Mouse (Mus musculus): ENCODE measurements around the gene Pcnx3. TPM values are rescaled to one million over a fixed set of nuclear protein-coding genes. Genes with fewer than 3 reads are reported as not detected.

Gene Pcnx3
- polyA plus RNA-seq, 1 experiment from 2014 or later: 23.0 TPM

DNA sequence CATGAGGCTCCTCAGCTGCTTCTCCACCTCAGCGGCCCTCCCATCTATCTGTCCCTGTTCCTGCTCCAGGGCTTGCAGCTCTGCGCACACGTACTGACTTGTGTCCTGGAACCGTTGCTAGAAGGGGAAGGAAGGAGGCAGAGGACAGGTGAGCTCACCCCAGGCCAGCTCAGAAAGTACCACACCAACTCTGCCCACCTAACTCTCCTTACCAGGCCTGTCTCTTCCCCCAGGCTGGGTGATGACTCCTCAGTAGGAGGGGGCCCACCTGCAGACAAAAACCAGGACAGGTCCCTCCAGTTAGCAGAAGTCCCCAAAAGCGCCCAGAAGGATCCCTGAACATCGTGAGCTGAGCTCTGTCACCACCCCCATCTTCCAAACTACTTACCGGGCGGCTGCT lies 21.9 kb upstream of the Pcnx3 start:
- Histone ChIP-seq H3K27me3 (no peaks in the 10 kb centered on the region), H3K9me3 (no peaks in the 10 kb centered on the region), H3K4me3 (no peak overlapping the region), H3K36me3 (peaks cover 85% of the 10 kb centered on the region), H3K4me2 (no peak overlapping the region), H3K9ac (no peak overlapping the region), H3K4me1 (replicated peaks) (peaks cover 11% of the 10 kb centered on the region), H3K27ac (replicated peaks) (no peak overlapping the region)
- WGBS: 78% methylated on average over 8 of the region's 8 CpGs
- no peak for ATAC-seq (ENCODE audit: low read depth)

DNA sequence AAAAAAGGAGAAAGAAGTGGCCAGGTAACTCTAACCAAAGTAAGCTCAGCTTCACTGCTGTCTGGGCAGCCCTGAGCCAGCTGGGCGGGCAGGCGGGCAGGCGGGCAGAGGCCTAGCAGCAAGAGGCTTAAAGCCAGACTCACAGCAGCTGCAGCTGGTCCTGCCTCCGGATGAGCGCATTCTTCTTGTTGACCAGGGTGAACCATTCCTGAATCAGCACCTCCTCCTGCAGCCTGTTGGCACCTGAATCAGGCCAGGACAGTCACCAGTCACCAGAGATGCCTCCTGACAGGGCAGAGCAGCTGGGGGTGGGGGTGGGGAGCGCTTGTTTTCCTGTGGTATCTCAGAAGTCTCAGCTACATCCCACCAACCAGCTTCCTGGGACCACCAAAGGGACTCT lies 21.4 kb upstream of the Pcnx3 start:
- no peak for ATAC-seq (ENCODE audit: low read depth)
- peaks cover 80% of the 10 kb centered on the region for H3K36me3 ChIP-seq

DNA sequence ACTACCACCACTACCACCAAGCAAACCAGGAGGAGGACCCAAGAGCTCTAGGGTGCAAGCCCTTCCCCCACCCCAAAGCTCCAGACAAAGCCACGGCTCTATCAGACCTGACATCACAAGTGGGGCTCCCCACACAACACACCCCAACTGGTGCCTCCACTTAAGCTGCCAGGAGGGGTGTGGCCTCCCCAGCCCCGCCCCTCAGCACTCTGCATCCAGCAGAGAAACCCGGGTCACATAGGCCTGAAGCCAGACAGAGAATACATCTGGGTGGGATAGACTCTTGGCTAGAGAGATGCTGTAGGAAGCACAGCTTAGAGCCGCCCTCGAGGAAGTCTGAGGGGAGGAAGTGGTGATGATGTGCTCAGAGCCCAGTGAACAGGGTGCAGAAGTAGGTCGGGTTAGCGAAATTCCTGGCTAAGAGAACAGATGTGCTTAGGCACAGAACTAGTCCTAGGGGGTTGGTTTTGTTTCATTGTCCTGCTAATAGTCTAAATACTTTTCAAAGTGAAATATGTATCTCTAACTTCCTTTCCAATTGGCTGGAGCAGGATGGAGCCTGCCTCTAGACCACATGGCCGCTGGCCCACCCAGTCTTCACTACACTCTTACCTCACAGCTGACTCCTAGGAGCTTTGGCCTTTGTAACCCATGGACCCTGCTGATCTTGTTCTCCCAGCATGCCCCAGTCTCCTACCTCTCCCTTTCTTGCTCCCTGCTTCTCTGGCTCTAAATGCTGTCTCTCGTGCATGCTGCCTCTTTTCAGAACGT lies 16.3 kb upstream of the Pcnx3 start:
- peaks cover 73% of the 10 kb centered on the region for H3K36me3 ChIP-seq
- H3K27me3 ChIP-seq: no peaks in the 10 kb centered on the region
- H3K4me2 ChIP-seq: no peak overlapping the region
- H3K9me3 ChIP-seq: no peaks in the 10 kb centered on the region
- 49% methylated on average over 10 of the region's 10 CpGs for WGBS
- H3K9ac ChIP-seq: no peak overlapping the region
- H3K4me3 ChIP-seq: no peak overlapping the region
- no peak overlapping the region; the same call in 1 of the 2 replicates for H3K27ac ChIP-seq (replicated peaks)
- H3K4me1 ChIP-seq (replicated peaks): peaks cover 9% of the 10 kb centered on the region
- no peak for ATAC-seq (ENCODE audit: low read depth)

More for the DNA sequence above, 21.4 kb upstream of the Pcnx3 start:
- peaks cover 14% of the 10 kb centered on the region for H3K4me1 ChIP-seq (replicated peaks)
- WGBS: 91% methylated on average over 6 of the region's 6 CpGs
- H3K4me3 ChIP-seq: no peak overlapping the region
- H3K4me2 ChIP-seq: no peak overlapping the region
- no peak overlapping the region for H3K9ac ChIP-seq
- H3K27me3 ChIP-seq: no peaks in the 10 kb centered on the region
- no peaks in the 10 kb centered on the region for H3K9me3 ChIP-seq
- H3K27ac ChIP-seq (replicated peaks): no peak overlapping the region

DNA sequence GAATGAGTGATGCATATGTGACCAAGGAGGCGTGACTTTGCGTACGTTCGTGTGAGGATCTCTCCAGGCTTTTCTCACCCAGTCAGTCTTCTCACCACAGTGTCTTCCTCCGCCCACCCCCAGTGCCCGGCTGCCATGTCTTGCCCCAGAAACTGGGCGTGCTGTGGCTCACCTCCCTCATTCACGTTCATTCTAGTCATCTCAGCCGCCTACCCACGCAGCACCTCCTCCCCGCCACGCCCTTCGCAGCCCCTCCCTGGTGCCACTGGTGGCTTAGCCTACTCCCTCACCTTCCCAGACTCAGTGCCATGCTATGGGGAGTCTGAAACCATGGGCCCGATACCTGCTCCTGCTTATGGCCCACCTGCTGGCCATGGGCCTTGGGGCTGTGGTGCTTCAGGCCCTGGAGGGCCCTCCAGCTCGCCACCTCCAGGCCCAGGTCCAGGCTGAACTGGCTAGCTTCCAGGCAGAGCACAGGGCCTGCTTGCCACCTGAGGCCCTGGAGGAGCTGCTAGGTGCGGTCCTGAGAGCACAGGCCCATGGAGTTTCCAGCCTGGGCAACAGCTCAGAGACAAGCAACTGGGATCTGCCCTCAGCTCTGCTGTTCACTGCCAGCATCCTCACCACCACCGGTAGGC lies 15.6 kb upstream of the Pcnx3 start, which contains the start of gene Kcnk7:
Gene Kcnk7 (plus strand): TSS at position 205 of the 638 bp plus-strand sequence.
- Histone ChIP-seq H3K27me3 (no peaks in the 10 kb centered on the region), H3K4me3 (no peak within 1 kb of the TSS), H3K9me3 (no peaks in the 10 kb centered on the region), H3K27ac (replicated peaks) (peak within 1 kb of the TSS; percentile 9; the same call in 1 of the 2 replicates), H3K4me1 (replicated peaks) (peaks cover 9% of the 10 kb centered on the region), H3K36me3 (peaks cover 74% of the 10 kb centered on the region), H3K9ac (no peak within 1 kb of the TSS), H3K4me2 (no peak within 1 kb of the TSS)
- WGBS: 78% methylated on average over 17 of the region's 17 CpGs
- no peak for ATAC-seq (ENCODE audit: low read depth)

DNA sequence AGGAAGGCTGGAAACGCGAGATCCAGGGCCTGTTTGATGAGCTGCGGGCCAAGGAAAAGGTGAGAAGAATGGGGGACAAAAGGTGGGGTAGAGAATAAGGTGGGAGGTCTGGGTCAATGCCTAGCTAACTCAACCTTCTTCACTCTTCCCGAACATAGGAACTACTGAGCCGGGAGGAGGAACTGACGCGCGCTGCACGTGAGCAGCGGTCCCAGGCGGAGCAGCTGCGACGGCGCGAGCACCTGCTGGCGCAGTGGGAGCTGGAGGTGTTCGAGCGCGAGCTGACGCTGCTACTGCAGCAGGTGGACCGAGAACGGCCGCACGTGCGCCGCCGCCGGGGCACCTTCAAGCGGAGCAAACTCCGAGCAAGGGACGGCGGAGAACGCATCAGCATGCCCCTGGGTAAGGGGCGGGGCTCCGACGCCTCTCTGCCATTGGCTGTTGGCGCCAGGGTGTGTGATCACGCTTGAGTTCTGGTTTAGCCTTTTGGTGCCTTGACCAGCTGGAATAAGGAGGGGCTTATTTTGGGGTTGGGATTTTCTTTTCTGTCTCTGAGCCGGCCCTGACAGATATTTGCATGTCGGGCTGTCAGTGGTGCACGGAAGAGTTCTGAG lies 7.2 kb upstream of the Pcnx3 start:
- no peaks in the 10 kb centered on the region for H3K9me3 ChIP-seq
- peak overlapping the region; percentile 55 for H3K4me2 ChIP-seq
- no peak overlapping the region for H3K27ac ChIP-seq (replicated peaks)
- H3K4me1 ChIP-seq (replicated peaks): peaks cover 42% of the 10 kb centered on the region
- peaks cover 9% of the 10 kb centered on the region; the same call in 1 of the 2 replicates for H3K27me3 ChIP-seq
- peak overlapping the region; percentile 47; the same call in 1 of the 2 replicates for H3K9ac ChIP-seq
- H3K4me3 ChIP-seq: peak overlapping the region; percentile 31
- 7% methylated on average over 41 of the region's 41 CpGs for WGBS
- ATAC-seq (ENCODE audit: low read depth): no peak
- peaks cover 93% of the 10 kb centered on the region for H3K36me3 ChIP-seq

DNA sequence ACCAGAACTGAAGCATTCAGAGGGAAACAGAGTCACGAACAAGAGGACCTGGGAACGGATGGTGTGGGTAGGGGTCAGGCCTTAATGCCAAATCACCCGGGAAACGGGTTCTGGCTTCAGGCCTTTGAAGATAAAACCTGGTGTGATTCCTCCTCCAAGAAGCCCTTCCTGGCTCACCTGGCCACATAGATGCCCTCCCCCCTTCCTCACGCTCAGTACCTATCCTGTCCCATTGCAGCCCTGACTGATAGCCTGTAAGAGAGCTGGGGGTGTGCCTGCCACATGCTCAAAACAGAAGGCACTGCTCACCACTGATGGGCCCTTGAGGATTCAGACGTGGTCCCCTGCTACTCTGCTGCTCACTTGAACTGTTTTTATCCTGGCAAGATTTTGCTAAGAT lies 5.1 kb upstream of the Pcnx3 start:
- peaks cover 78% of the 10 kb centered on the region for H3K36me3 ChIP-seq

DNA sequence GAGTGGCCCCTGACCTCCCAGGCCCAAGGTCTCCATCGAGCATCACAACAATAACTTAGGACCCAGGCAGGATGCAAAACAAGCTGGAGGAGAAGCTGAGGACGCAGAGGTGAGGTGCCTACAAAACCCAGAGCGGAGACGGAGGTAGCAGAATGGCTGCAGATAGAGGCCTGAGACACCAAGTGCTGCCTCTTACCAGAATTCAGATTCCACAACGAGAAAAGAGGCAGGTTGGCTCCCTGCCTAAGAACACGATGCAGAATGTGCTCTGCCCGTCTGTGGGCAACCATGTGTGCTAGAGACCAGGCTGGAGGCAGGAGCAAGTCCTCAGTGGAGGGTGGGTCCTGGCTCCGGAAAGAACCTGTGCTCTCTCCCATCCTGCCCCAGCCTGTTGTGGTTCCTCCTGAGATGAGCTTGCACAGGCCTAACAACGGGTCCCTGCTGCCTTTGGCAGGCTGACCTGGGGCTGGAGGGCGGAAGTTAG lies 4.2 kb upstream of the Pcnx3 start:
- peak overlapping the region; percentile 93 for H3K4me2 ChIP-seq
- WGBS: 74% methylated on average over 10 of the region's 10 CpGs
- peak overlapping the region; percentile 90 for H3K9ac ChIP-seq
- H3K36me3 ChIP-seq: peaks cover 69% of the 10 kb centered on the region
- peak overlapping the region; percentile 67 for H3K27ac ChIP-seq (replicated peaks)
- peak overlapping the region; percentile 76 for H3K4me3 ChIP-seq
- no peak for ATAC-seq (ENCODE audit: low read depth)
- H3K9me3 ChIP-seq: no peaks in the 10 kb centered on the region
- peaks cover 60% of the 10 kb centered on the region for H3K4me1 ChIP-seq (replicated peaks)
- H3K27me3 ChIP-seq: peaks cover 9% of the 10 kb centered on the region; the same call in 1 of the 2 replicates

More for the DNA sequence above, 5.1 kb upstream of the Pcnx3 start:
- Histone ChIP-seq H3K4me2 (0 out of 2 replicates have a peak overlapping the region, but pooled peaks have one; percentile 93), H3K9me3 (no peaks in the 10 kb centered on the region), H3K27me3 (peaks cover 9% of the 10 kb centered on the region; the same call in 1 of the 2 replicates), H3K4me3 (no peak overlapping the region; the same call in 1 of the 2 replicates), H3K9ac (peak overlapping the region; percentile 45; the same call in 1 of the 2 replicates), H3K4me1 (replicated peaks) (peaks cover 58% of the 10 kb centered on the region), H3K27ac (replicated peaks) (no peak overlapping the region)
- 88% methylated on average over 6 of the region's 6 CpGs for WGBS
- no peak for ATAC-seq (ENCODE audit: low read depth)

DNA sequence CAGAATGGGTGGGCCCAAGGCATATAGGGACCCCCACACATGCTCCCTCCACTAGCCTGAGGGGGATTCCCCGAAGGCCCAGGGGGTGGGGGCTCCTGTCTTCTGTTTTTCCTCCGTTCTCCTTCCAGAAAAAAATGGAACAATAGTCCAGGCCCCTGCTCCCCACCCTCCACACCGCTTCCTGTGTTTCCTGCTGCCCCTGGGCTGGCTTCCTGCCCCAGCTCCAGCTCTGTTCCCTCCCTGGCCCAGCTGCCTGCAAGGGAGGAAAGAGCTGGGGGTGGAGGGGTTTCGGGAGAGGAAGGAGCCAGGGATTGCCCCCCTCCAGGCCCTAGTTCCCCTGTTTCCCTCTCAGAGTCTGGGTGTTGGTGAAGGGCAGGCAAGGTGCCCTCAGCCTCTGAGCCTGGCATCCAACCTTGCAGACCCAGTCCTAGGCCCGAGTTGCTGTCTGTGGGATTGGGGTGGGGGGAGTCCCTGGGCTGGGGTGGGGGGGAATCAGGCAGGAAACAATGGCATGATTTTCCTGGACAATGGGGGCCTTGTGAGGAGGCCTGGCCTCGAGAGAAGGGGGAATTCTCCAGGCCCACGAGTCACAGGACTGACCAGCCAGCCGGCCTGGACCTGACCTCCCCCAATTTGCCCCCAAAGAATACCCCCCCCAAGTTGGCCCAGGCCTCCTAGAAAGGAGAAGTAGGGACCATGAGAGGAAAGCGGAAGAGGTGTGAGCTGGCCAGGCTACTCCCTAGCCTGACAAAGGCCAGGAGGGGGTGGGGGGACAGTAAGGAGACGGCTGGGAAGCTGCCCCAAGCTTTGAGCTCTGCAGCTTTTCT lies 3.6 kb upstream of the Pcnx3 start:
- WGBS: 66% methylated on average over 10 of the region's 10 CpGs
- Histone ChIP-seq H3K9ac (peak overlapping the region; percentile 90), H3K4me3 (peak overlapping the region; percentile 76), H3K4me2 (peak overlapping the region; percentile 93), H3K36me3 (peaks cover 63% of the 10 kb centered on the region), H3K9me3 (no peaks in the 10 kb centered on the region), H3K27me3 (peaks cover 9% of the 10 kb centered on the region; the same call in 1 of the 2 replicates), H3K27ac (replicated peaks) (peak overlapping the region; percentile 67), H3K4me1 (replicated peaks) (peaks cover 67% of the 10 kb centered on the region)
- ATAC-seq (ENCODE audit: low read depth): no peak

DNA sequence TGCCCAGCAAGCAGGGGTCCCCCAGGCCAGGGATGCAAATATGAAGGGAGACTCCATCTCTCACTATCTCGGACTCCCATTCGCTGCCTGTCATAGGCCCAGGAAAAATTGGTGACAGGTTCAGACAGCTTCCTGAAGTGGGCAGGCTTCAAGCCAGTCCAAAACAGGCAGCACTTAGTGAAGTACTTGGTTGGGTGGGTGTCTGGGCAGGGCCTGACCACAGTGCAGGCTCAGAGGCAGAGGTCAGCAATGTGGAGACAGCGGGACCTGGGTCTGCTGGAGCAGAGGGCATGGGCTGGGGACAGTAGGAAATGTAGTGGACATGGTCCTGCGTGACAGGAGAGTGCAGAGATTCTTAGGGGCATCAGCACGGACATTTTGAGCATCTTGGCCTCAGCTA lies 2.9 kb upstream of the Pcnx3 start:
- Histone ChIP-seq H3K36me3 (peaks cover 56% of the 10 kb centered on the region), H3K4me2 (peak overlapping the region; percentile 93), H3K4me1 (replicated peaks) (peaks cover 71% of the 10 kb centered on the region), H3K4me3 (peak overlapping the region; percentile 76), H3K27me3 (peaks cover 9% of the 10 kb centered on the region; the same call in 1 of the 2 replicates), H3K27ac (replicated peaks) (peak overlapping the region; percentile 67), H3K9me3 (no peaks in the 10 kb centered on the region), H3K9ac (peak overlapping the region; percentile 90)
- ATAC-seq (ENCODE audit: low read depth): no peak
- WGBS: 76% methylated on average over 5 of the region's 5 CpGs

DNA sequence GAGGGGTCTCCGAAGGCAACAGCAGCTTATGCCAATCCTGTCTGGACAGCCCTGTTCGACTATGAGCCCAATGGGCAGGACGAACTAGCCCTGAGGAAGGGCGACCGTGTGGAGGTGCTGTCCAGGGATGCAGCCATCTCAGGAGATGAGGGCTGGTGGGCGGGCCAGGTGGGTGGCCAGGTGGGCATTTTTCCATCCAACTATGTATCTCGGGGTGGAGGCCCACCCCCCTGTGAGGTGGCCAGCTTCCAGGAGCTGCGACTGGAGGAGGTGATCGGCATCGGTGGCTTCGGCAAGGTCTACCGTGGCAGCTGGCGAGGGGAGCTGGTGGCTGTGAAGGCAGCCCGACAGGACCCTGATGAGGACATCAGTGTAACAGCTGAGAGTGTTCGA lies 1.6 kb upstream of the Pcnx3 start:
- peak overlapping the region; percentile 76 for H3K4me3 ChIP-seq
- H3K27me3 ChIP-seq: peaks cover 6% of the 10 kb centered on the region; the same call in 1 of the 2 replicates
- H3K36me3 ChIP-seq: peaks cover 55% of the 10 kb centered on the region
- ATAC-seq (ENCODE audit: low read depth): no peak
- peaks cover 59% of the 10 kb centered on the region for H3K4me1 ChIP-seq (replicated peaks)
- peak overlapping the region; percentile 93 for H3K4me2 ChIP-seq
- 75% methylated on average over 15 of the region's 15 CpGs for WGBS
- no peaks in the 10 kb centered on the region for H3K9me3 ChIP-seq
- peak overlapping the region; percentile 90 for H3K27ac ChIP-seq (replicated peaks)
- H3K9ac ChIP-seq: peak overlapping the region; percentile 90

Measured in neural tube, embryonic 13.5 days (tissue).